Comparison of ENCODE assay signal across 9 mouse cellular contexts in genomic region chr1:184748692-184749152, GRCm38 (mm10). TPM values are rescaled to one million over a fixed set of nuclear protein-coding genes. Genes with fewer than 3 reads are reported as not detected.
DNase-seq lines count a peak whose midpoint lies in the region; ATAC-seq lines count a peak whose summit lies in the region.
"Had no signal": no experiment of that assay in that cellular context is flagged by ENCODE, and none has a peak within 500 bp of the region (broad histone marks: within the 10 kb centered on the region; RNA-seq: fewer than 3 reads in every experiment).

No protein-coding gene starts in this region.

- ATAC-seq in hindbrain, embryonic 16.5 days = no peak
- ATAC-seq in hindbrain, embryonic 11.5 days (ENCODE audit: low FRiP score) = no peak
- no peak for ATAC-seq in neural tube, embryonic 15.5 days (ENCODE audit: low FRiP score)
- no peak for ATAC-seq in megakaryocyte, adult 5-6 weeks (ENCODE audit: poor library complexity, severe bottlenecking)

- H3K27me3 ChIP-seq in hindbrain, embryonic 16.5 days (replicated peaks; ENCODE audit: control insufficient read depth, insufficient read depth, low read length) = no peaks in the 10 kb centered on the region
- no peaks in the 10 kb centered on the region for H3K27me3 ChIP-seq in hindbrain, embryonic 11.5 days (ENCODE audit: control insufficient read depth, insufficient read depth, low read length)
- 0 out of 2 replicates have a peak, but pooled peaks cover 3% of the 10 kb centered on the region for H3K27me3 ChIP-seq in neural tube, embryonic 15.5 days (replicated peaks)

- no peaks in the 10 kb centered on the region for H3K36me3 ChIP-seq in hindbrain, embryonic 16.5 days (ENCODE audit: control insufficient read depth, insufficient read depth, low read length)
- H3K36me3 ChIP-seq in hindbrain, embryonic 11.5 days (ENCODE audit: control insufficient read depth, insufficient read depth, low read length) = no peaks in the 10 kb centered on the region
- no peaks in the 10 kb centered on the region for H3K36me3 ChIP-seq in neural tube, embryonic 15.5 days

- no peaks in the 10 kb centered on the region; the same call in 1 of the 2 replicates for H3K4me1 ChIP-seq in hindbrain, embryonic 16.5 days (ENCODE audit: control insufficient read depth, insufficient read depth, low read depth, low read length)
- H3K4me1 ChIP-seq in hindbrain, embryonic 11.5 days (replicated peaks; ENCODE audit: control insufficient read depth, insufficient read depth, low read length) = no peaks in the 10 kb centered on the region
- H3K4me1 ChIP-seq in neural tube, embryonic 15.5 days = peaks cover 7% of the 10 kb centered on the region

- H3K9me3 ChIP-seq in hindbrain, embryonic 16.5 days (ENCODE audit: control insufficient read depth, low read length) = no peaks in the 10 kb centered on the region
- H3K9me3 ChIP-seq in hindbrain, embryonic 11.5 days (ENCODE audit: control insufficient read depth, low read length) = no peaks in the 10 kb centered on the region
- no peaks in the 10 kb centered on the region for H3K9me3 ChIP-seq in neural tube, embryonic 15.5 days (replicated peaks)

- no peak overlapping the region for H3K4me3 ChIP-seq in hindbrain, embryonic 16.5 days (ENCODE audit: low read length)
- no peak overlapping the region for H3K4me3 ChIP-seq in hindbrain, embryonic 11.5 days (ENCODE audit: low read depth, low read length)
- H3K4me3 ChIP-seq in neural tube, embryonic 15.5 days (replicated peaks) = no peak overlapping the region

- peak overlapping the region; percentile 23; the same call in 1 of the 2 replicates for H3K4me2 ChIP-seq in hindbrain, embryonic 16.5 days (ENCODE audit: low read length)
- no peak overlapping the region for H3K4me2 ChIP-seq in hindbrain, embryonic 11.5 days (replicated peaks; ENCODE audit: low read depth, low read length)
- H3K4me2 ChIP-seq in neural tube, embryonic 15.5 days = peak overlapping the region; percentile 22

- H3K9ac ChIP-seq in hindbrain, embryonic 16.5 days (ENCODE audit: low read depth, low read length) = no peak overlapping the region
- no peak overlapping the region for H3K9ac ChIP-seq in hindbrain, embryonic 11.5 days (ENCODE audit: low read depth, low read length)
- no peak overlapping the region for H3K9ac ChIP-seq in neural tube, embryonic 15.5 days (replicated peaks)
- H3K9ac ChIP-seq: liver, embryonic 14.5 days had no signal

- no peak overlapping the region for H3K27ac ChIP-seq in hindbrain, embryonic 16.5 days (ENCODE audit: low read depth, low read length)
- no peak overlapping the region for H3K27ac ChIP-seq in hindbrain, embryonic 11.5 days (ENCODE audit: low read depth, low read length)
- H3K27ac ChIP-seq in neural tube, embryonic 15.5 days (replicated peaks) = no peak overlapping the region
- H3K27ac ChIP-seq: liver, embryonic 14.5 days had no signal

- DNase-seq in hindbrain, embryonic 11.5 days (ENCODE audit: low spot score) = no peak
- DNase-seq in gastrocnemius, postnatal 10 days = peak; percentile 44
- DNase-seq in kidney, adult 8-10 months = peak; percentile 61 to 76
- DNase-seq in embryo, embryonic 10.5 days (ENCODE audit: low spot score) = no peak
- no peak for DNase-seq in retina, postnatal 1 day

- WGBS in hindbrain, embryonic 16.5 days = 40% methylated on average over 14 of the region's 14 CpGs
- WGBS in hindbrain, embryonic 11.5 days = 70% methylated on average over 14 of the region's 14 CpGs
- WGBS in neural tube, embryonic 15.5 days = 22% methylated on average over 14 of the region's 14 CpGs

RNA-seq across cellular contexts. Expression of gene Hlx, which starts 16.3 kb away (rescaled TPM):
- 2.3 and 2.4 TPM in 2 replicates for polyA plus RNA-seq in hindbrain, embryonic 16.5 days (2015; fragmentation: Nextera tagmentation; extraction: Ambion mirVana)
- polyA plus RNA-seq in hindbrain, embryonic 11.5 days (2014; fragmentation: Nextera tagmentation; extraction: Ambion mirVana) = 3.9 and 4.1 TPM in 2 replicates
- total RNA-seq in gastrocnemius, postnatal 10 days (2021) = 10 to 100 TPM; 26.8 to 27.5 TPM
- polyA plus RNA-seq in neural tube, embryonic 15.5 days (2015; fragmentation: Nextera tagmentation; extraction: Ambion mirVana) = 2.6 and 7.9 TPM in 2 replicates
- total RNA-seq in megakaryocyte, adult 5-6 weeks (2015) = 29.3 and 39.3 TPM in 2 replicates
- total RNA-seq in megakaryocyte, adult 5-6 weeks (2017) = 23.3 and 27.1 TPM in 2 replicates

Comparison
In these comparisons a context has a peak if more than half of its experiments do, and no peak if none do; other contexts are left out.
1. DNase-seq: peak in gastrocnemius, postnatal 10 days (single experiment) and kidney, adult 8-10 months (2 of 2); none in hindbrain, embryonic 11.5 days (single experiment), embryo, embryonic 10.5 days (single experiment) and retina, postnatal 1 day (single experiment).